9 mouse cellular contexts compared by ENCODE assay signal in genomic region chr16:89897547-89898298, GRCm38 (mm10).
DNase-seq lines count a peak whose midpoint lies in the region; ATAC-seq and TF ChIP-seq lines count a peak whose summit lies in the region.
"Had no signal": no experiment of that assay in that cellular context is flagged by ENCODE, and none has a peak within 500 bp of the region (broad histone marks: within the 10 kb centered on the region; RNA-seq: fewer than 3 reads in every experiment).

No protein-coding gene starts in this region.

- H3K27me3 ChIP-seq in embryonic facial prominence, embryonic 15.5 days = no peaks in the 10 kb centered on the region

- intact Hi-C loops in heart, postnatal 10 days (cut with DNase I) = no loop called here
- intact Hi-C loops in left cerebral cortex, postnatal 14 days (cut with DNase I) = no loop called here

- no peak; the same call in 1 of the 2 replicates for ATAC-seq in embryonic facial prominence, embryonic 15.5 days (ENCODE audit: insufficient number of reproducible peaks, low FRiP score, low TSS enrichment, low read depth)

- peak; percentile 92 for DNase-seq in heart, adult 11 months
- no peak for DNase-seq in heart, postnatal 10 days
- no peak for DNase-seq in ES-E14 (ENCODE audit: low read depth, low spot score)
- peak; percentile 73 to 92 for DNase-seq in left cerebral cortex, postnatal 14 days (ENCODE audit: low spot score in 2 of 2)
- DNase-seq in adrenal gland, adult (ENCODE audit: inconsistent age in 2 of 2, low spot score in 1 of 2) = no peak
- DNase-seq in retina, postnatal 1 day = no peak
- no peak for DNase-seq in spleen, adult 18-20 months

- H3K9me3 ChIP-seq in ES-E14 (ENCODE audit: control insufficient read depth, insufficient read depth, low read depth, low read length) = no peaks in the 10 kb centered on the region
- no peaks in the 10 kb centered on the region for H3K9me3 ChIP-seq in embryonic facial prominence, embryonic 15.5 days (replicated peaks)
- H3K9me3 ChIP-seq: heart, embryonic 10.5 days had no signal

- H3K4me1 ChIP-seq in ES-E14 (ENCODE audit: control insufficient read depth in 2 of 2, insufficient read depth in 2 of 2, low read length in 2 of 2, poor library complexity in 1 of 2) = peaks cover 0 to 10% of the 10 kb centered on the region in 2 experiments; a peak in 2 of 4 replicates
- peaks cover 25% of the 10 kb centered on the region; the same call in 1 of the 2 replicates for H3K4me1 ChIP-seq in embryonic facial prominence, embryonic 15.5 days

- H3K36me3 ChIP-seq in ES-E14 (ENCODE audit: control insufficient read depth, insufficient read depth, low read length, poor library complexity, severe bottlenecking) = no peaks in the 10 kb centered on the region; the same call in 1 of the 2 replicates
- peaks cover 5% of the 10 kb centered on the region for H3K36me3 ChIP-seq in embryonic facial prominence, embryonic 15.5 days

- no peak overlapping the region for H3K27ac ChIP-seq in ES-E14 (ENCODE audit: insufficient read depth, low read depth, low read length, poor library complexity, severe bottlenecking)
- H3K27ac ChIP-seq in embryonic facial prominence, embryonic 15.5 days (replicated peaks) = peak overlapping the region; percentile 39; the same call in 1 of the 2 replicates
- H3K27ac ChIP-seq: heart, embryonic 10.5 days had no signal

- WGBS in embryonic facial prominence, embryonic 15.5 days = 70% methylated on average over 33 of the region's 33 CpGs

- in situ Hi-C loops in ES-E14 (cut with MboI; ENCODE audit: low sequenced_read_pairs in 2 of 2, unreplicated experiment in 2 of 2) = no loop called here

- H3K9ac ChIP-seq in ES-E14 (ENCODE audit: insufficient read depth, low read depth, low read length, poor library complexity, severe bottlenecking) = 0 out of 2 replicates have a peak overlapping the region, but pooled peaks have one; percentile 4
- no peak overlapping the region for H3K9ac ChIP-seq in embryonic facial prominence, embryonic 15.5 days

- H3K4me2 ChIP-seq in embryonic facial prominence, embryonic 15.5 days (replicated peaks) = no peak overlapping the region; the same call in 1 of the 2 replicates

- peak overlapping the region; percentile 30 to 53; a peak in 3 of 4 replicates for H3K4me3 ChIP-seq in ES-E14 (ENCODE audit: insufficient read depth in 1 of 2, low read depth in 1 of 2, low read length in 2 of 2, poor library complexity in 1 of 2, severe bottlenecking in 1 of 2)
- H3K4me3 ChIP-seq in embryonic facial prominence, embryonic 15.5 days (replicated peaks) = no peak overlapping the region
- H3K4me3 ChIP-seq: heart, embryonic 10.5 days had no signal

TF ChIP-seq in ES-E14, 5 proteins besides CTCF, POLR2A, EP300 and RAD21:
- TF ChIP-seq ZNF384 (IDR thresholded peaks at IDR 0.05; ENCODE audit: low read depth, low read length) = no peak
- no peak for TF ChIP-seq MAFK (IDR thresholded peaks at IDR 0.05; ENCODE audit: insufficient read depth, low read depth, low read length)
- no peak for TF ChIP-seq ZC3H11A (IDR thresholded peaks at IDR 0.05; ENCODE audit: borderline replicate concordance, low read depth, low read length)
- TF ChIP-seq CHD2 (IDR thresholded peaks at IDR 0.05; ENCODE audit: low read depth, low read length) = no peak
- no peak for TF ChIP-seq HCFC1 (IDR thresholded peaks at IDR 0.05; ENCODE audit: borderline replicate concordance, insufficient read depth, low read length)

Comparison
In these comparisons a context has a peak if more than half of its experiments do, and no peak if none do; other contexts are left out.
1. DNase-seq: peak in heart, adult 11 months (single experiment) and left cerebral cortex, postnatal 14 days (2 of 2); none in heart, postnatal 10 days (0 of 2), ES-E14 (single experiment), adrenal gland, adult (0 of 2), retina, postnatal 1 day (single experiment) and spleen, adult 18-20 months (0 of 2).